Mouse (Mus musculus): ENCODE measurements around the gene Kyat3. TPM values are rescaled to one million over a fixed set of nuclear protein-coding genes. Genes with fewer than 3 reads are reported as not detected.
"Not testable (repeated sequence)": the region's sequence is repeated elsewhere in the genome, so short reads cannot be mapped to it uniquely, and the experiment has no call there.

Gene Kyat3
- polyA plus RNA-seq, 2 experiments, result 5.1 to 8.4 TPM

DNA sequence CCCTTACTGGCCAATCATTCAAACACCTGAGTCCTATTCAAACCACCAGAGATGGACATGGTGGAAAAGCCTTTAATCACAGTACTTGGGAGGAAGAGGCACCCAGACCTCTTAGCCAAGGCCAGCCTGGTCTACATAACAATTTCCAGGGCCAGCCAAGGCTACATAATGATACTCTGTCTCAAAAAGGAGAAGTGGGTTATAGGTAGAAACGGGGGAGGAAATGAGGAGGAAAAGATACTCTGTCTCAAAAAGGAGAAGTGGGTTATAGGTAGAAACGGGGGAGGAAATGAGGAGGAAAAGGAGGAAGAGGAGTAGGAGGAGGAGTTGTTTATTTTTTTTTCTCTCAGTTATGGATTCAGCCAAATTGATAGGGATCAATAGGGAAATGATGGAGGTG is 4.3 kb upstream of the Kyat3 start:
- H3K36me3 ChIP-seq (replicated peaks; ENCODE audit: control insufficient read depth, insufficient read depth, low read depth), result no peaks in the 10 kb centered on the region
- no peak overlapping the region for H3K4me3 ChIP-seq (ENCODE audit: insufficient read depth in 1 of 2, low read depth in 2 of 2, low read length in 2 of 2)
- H3K9ac ChIP-seq (replicated peaks), result no peak overlapping the region
- TF ChIP-seq EP300 (IDR thresholded peaks at IDR 0.05; ENCODE audit: low read depth) (no peak), CTCF (IDR thresholded peaks at IDR 0.05; ENCODE audit: low read depth) (no peak)
- no peaks in the 10 kb centered on the region for H3K9me3 ChIP-seq (ENCODE audit: control insufficient read depth, low read length)
- H3K4me2 ChIP-seq (ENCODE audit: low read depth), result no peak overlapping the region
- 12% methylated on average over 2 of the region's 2 CpGs for WGBS (ENCODE audit: insufficient replicate concordance)
- peaks cover 2 to 7% of the 10 kb centered on the region in 2 experiments; a peak in 3 of 4 replicates for H3K4me1 ChIP-seq (replicated peaks; ENCODE audit: control insufficient read depth in 2 of 2, insufficient read depth in 2 of 2, low read length in 1 of 2)
- no peaks in the 10 kb centered on the region for H3K27me3 ChIP-seq (ENCODE audit: control insufficient read depth, insufficient read depth, low read length)
- DNase-seq (ENCODE audit: low read depth in 3 of 3, low spot score in 3 of 3) (no peak), ATAC-seq (ENCODE audit: insufficient read depth) (no peak)
- H3K27ac ChIP-seq, result no peak overlapping the region

DNA sequence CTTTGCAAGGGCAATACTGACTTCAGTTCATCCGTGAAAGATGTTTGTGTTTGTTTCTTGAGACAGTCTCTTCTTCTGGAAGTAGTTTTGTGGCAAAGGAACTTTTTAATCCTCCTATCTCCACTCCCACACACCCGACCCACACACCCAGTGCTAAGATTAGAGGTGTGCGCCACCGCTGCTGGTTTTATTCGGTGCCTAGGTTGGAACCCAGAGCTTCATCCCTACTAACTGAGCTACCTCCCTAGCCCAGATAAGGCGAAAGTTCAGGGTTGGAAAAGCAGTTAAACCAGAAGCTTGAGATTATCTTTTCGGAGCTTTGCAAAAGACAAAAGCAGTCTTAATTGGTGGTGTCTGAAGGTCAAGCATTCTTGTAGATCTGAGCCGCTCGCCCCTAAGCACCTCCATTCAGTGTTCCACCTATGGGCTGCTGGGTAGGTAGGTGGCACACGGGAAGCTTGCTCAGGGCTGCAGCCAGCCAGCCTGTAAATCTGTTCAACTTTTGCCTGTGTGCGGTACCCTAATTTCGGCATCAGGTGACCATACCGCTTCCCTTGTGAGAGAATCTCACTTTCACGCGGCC is 647 bp downstream of the Kyat3 start:
- H3K4me3 ChIP-seq (ENCODE audit: insufficient read depth in 1 of 2, low read depth in 2 of 2, low read length in 2 of 2), result peak overlapping the region; percentile 55 to 69
- DNase-seq (ENCODE audit: low read depth in 3 of 3, low spot score in 3 of 3) (no peak), ATAC-seq (ENCODE audit: insufficient read depth) (peak; percentile 34; the same call in 1 of the 2 replicates)
- TF ChIP-seq CTCF (IDR thresholded peaks at IDR 0.05; ENCODE audit: low read depth) (no peak), EP300 (IDR thresholded peaks at IDR 0.05; ENCODE audit: low read depth) (no peak)
- no peaks in the 10 kb centered on the region for H3K27me3 ChIP-seq (ENCODE audit: control insufficient read depth, insufficient read depth, low read length)
- H3K36me3 ChIP-seq (replicated peaks; ENCODE audit: control insufficient read depth, insufficient read depth, low read depth), result no peaks in the 10 kb centered on the region
- 16% methylated on average over 15 of the region's 15 CpGs for WGBS (ENCODE audit: insufficient replicate concordance)
- peak overlapping the region; percentile 51 for H3K9ac ChIP-seq (replicated peaks)
- H3K9me3 ChIP-seq (ENCODE audit: control insufficient read depth, low read length), result no peaks in the 10 kb centered on the region
- H3K4me1 ChIP-seq (replicated peaks; ENCODE audit: control insufficient read depth in 2 of 2, insufficient read depth in 2 of 2, low read length in 1 of 2), result peaks cover 6 to 12% of the 10 kb centered on the region in 2 experiments; a peak in 3 of 4 replicates
- peak overlapping the region; percentile 73 for H3K4me2 ChIP-seq (ENCODE audit: low read depth)
- H3K27ac ChIP-seq, result no peak overlapping the region

DNA sequence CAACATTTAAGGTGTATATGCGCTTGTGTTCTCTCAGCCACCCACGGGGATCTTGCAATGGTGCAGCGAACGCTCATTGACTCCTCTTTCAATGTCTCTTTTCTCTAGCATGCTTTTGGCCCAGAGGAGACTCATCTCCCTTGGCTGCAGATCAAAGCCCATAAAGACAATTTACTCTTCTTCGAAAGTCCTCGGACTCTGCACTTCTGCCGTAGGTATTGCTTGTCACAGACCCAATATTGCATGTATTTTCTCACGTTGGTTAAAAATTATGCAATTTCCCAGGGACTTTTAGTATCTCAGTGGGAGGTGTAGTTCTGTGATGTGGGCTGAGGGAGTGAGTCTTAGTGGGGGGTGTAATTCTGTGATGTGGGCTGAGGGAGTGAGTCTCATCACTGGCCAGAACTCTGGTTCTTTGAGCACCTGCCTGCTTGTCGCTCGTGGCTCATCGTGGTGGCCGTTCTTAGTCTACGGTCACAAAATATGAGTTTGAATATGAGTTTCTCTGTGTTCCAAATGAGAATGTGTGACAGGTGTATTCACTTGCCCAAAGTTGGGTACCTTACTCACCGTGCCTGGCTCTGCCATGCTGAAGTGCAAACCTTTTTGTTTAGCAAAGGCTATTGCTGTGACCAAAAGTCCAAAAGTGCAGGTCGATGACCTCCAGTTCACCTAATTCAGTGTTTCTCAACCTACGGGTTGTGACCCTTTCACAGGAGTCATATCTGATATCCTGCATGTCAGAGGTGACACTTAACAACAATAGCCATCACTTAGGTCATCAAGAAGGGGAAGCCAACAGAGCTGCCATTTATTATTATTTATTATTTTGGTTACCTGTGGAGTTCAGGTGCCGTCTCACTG is 6.0 kb downstream of the Kyat3 start:
- no peaks in the 10 kb centered on the region for H3K9me3 ChIP-seq (ENCODE audit: control insufficient read depth, low read length)
- WGBS (ENCODE audit: insufficient replicate concordance), result 75% methylated on average over 17 of the region's 17 CpGs
- no peak overlapping the region for H3K27ac ChIP-seq
- no peaks in the 10 kb centered on the region for H3K36me3 ChIP-seq (replicated peaks; ENCODE audit: control insufficient read depth, insufficient read depth, low read depth)
- H3K4me1 ChIP-seq (replicated peaks; ENCODE audit: control insufficient read depth in 2 of 2, insufficient read depth in 2 of 2, low read length in 1 of 2), result peaks cover 1 to 7% of the 10 kb centered on the region in 2 experiments; a peak in 3 of 4 replicates
- TF ChIP-seq EP300 (IDR thresholded peaks at IDR 0.05; ENCODE audit: low read depth), result no peak
- no peak for TF ChIP-seq CTCF (IDR thresholded peaks at IDR 0.05; ENCODE audit: low read depth)
- no peaks in the 10 kb centered on the region for H3K27me3 ChIP-seq (ENCODE audit: control insufficient read depth, insufficient read depth, low read length)
- H3K4me2 ChIP-seq (ENCODE audit: low read depth), result no peak overlapping the region
- ATAC-seq (ENCODE audit: insufficient read depth) (peak; percentile 58), DNase-seq (ENCODE audit: low read depth in 3 of 3, low spot score in 3 of 3) (no peak)
- no peak overlapping the region for H3K4me3 ChIP-seq (ENCODE audit: insufficient read depth in 1 of 2, low read depth in 2 of 2, low read length in 2 of 2)
- no peak overlapping the region for H3K9ac ChIP-seq (replicated peaks)

DNA sequence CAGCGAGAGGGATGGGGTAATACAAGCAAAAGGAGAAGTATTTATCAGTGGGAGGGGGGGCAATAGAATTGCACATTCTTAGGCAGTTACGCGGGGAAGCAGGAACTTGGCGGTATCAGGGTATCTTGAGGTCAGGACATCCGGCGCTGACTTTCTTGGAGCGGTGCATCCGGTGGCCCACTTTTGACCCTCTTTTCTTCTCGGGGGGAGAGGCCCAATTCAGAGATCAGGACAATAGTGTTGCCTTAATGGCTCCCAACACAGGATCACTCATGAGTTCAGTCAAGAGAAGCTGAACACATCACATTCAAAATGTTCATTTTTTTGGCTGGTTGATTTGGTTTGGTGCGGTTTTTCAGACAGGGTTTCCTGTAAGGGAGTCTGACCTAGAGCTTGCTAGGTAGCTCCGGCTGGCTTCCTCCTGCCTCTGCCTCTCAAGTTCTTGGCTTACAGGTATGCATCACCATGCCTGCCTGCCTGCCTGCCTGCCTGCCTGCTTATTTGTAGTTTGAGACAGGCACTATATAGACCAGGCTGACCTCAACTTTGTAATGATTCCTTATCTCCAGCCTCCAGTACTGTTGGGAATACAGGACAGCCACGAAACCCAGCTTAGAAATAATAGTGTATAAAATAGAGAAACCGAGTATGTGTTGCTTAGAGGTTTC is 7.5 kb downstream of the Kyat3 start:
- not testable (repeated sequence) for H3K9ac ChIP-seq (replicated peaks); DNase-seq (ENCODE audit: low read depth in 3 of 3, low spot score in 3 of 3); H3K27ac ChIP-seq; H3K27me3 ChIP-seq (ENCODE audit: control insufficient read depth, insufficient read depth, low read length); H3K4me1 ChIP-seq (replicated peaks; ENCODE audit: control insufficient read depth in 2 of 2, insufficient read depth in 2 of 2, low read length in 1 of 2); H3K4me3 ChIP-seq (ENCODE audit: insufficient read depth in 1 of 2, low read depth in 2 of 2, low read length in 2 of 2); H3K9me3 ChIP-seq (ENCODE audit: control insufficient read depth, low read length); H3K4me2 ChIP-seq (ENCODE audit: low read depth); H3K36me3 ChIP-seq (replicated peaks; ENCODE audit: control insufficient read depth, insufficient read depth, low read depth)
- WGBS (ENCODE audit: insufficient replicate concordance), result 57% methylated on average over 13 of the region's 13 CpGs
- 0 out of 2 replicates have a peak, but pooled peaks have one; percentile 16 for ATAC-seq (ENCODE audit: insufficient read depth)
